Mouse (Mus musculus): ENCODE data around the gene BC004004. TPM values are rescaled to one million over a fixed set of nuclear protein-coding genes. Genes with fewer than 3 reads are reported as not detected.

Gene BC004004
- polyA plus RNA-seq, 1 experiment from 2014 or later: 79.2 TPM

DNA sequence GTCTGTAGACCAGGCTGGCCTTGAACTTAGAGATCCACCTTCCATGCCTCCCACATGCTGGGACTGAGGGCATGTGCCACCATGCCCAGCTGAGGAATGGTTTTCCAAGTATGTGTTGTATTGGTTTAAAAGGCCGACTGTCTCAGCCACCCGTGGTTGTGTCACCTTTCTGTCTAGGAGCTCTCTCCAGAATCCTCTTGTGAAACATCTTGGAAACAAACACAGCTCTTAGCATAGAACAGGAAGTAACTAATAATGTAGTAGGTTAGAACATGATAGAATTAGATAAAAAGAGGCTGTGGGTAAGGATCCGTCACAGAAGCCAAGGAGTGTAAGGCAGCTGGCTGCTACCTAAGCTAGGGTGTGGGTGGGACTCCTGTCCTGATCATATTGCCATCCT, 24.4 kb downstream of the BC004004 start:
- no peak overlapping the region for H3K4me3 ChIP-seq
- H3K36me3 ChIP-seq: peaks cover 47% of the 10 kb centered on the region
- H3K9me3 ChIP-seq: no peaks in the 10 kb centered on the region
- no peak for DNase-seq (ENCODE audit: low spot score)
- peaks cover 8% of the 10 kb centered on the region; the same call in 1 of the 2 replicates for H3K4me1 ChIP-seq
- no peaks in the 10 kb centered on the region; the same call in 1 of the 2 replicates for H3K27me3 ChIP-seq (ENCODE audit: insufficient read depth, poor library complexity, severe bottlenecking)
- H3K27ac ChIP-seq: no peak overlapping the region
- WGBS: 74% methylated on average over 3 of the region's 3 CpGs

DNA sequence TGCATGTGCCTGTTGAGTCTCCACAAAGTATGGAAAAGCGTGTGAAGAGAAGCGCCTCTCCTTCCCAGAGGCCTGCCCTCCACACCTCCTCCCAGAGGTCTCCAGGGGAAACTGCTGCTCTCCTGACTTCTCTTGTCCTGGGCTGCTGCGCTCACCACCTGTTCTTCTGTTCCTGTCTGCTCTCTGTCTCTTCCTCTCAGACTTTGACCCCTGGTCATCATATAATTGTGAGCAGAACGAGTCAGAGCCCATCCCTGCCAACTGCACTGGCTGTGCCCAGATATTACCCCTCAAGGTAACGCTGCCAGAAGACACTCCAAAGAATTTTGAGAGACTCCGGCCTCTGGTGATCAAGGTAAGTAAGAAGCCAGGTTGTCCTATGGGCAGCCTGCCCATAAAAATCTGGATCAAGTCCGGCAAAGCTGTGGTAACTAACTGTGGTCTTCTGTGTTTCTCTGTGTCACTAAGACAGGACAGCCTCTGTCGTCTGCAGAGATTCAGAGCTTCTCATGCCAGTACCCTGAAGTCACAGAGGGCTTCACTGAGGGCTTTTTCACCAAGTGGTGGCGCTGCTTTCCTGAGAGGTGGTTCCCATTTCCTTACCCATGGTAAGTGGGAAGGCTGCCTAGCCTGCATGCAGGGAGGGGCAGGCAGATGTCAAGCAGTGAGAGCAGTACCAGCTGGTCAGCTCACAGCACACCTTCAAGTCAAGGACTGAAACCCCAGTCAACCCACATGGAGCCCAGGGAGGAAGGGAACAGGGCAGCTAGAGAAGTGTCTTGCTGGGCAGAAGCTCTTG, 25.4 kb downstream of the BC004004 start:
- Histone ChIP-seq H3K9me3 (no peaks in the 10 kb centered on the region), H3K4me3 (no peak overlapping the region), H3K36me3 (peaks cover 55% of the 10 kb centered on the region), H3K27ac (no peak overlapping the region), H3K4me1 (peaks cover 8% of the 10 kb centered on the region; the same call in 1 of the 2 replicates), H3K27me3 (ENCODE audit: insufficient read depth, poor library complexity, severe bottlenecking) (no peaks in the 10 kb centered on the region; the same call in 1 of the 2 replicates)
- WGBS: 79% methylated on average over 9 of the region's 9 CpGs
- no peak for DNase-seq (ENCODE audit: low spot score)

DNA sequence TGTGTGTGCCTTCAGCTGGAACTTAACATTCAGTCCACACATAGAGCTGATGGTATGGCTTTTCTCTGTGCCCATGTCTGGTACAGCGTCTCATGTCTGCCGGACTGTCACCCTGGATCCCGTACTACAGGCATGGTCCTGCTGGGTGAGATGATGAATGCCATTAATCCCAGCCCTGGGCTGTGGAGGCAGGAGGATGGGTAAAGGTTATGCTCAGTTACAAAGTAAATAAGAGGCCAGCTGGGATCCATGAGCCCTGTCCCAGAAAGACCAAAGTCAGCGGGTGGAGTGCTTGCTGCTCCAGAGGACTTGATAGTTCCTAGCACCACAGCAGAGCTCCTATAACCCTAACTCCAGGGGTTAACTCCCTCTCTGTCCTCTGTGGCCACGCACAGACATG, 27.2 kb downstream of the BC004004 start:
- Histone ChIP-seq H3K27me3 (ENCODE audit: insufficient read depth, poor library complexity, severe bottlenecking) (no peaks in the 10 kb centered on the region; the same call in 1 of the 2 replicates), H3K4me1 (peaks cover 8% of the 10 kb centered on the region; the same call in 1 of the 2 replicates), H3K36me3 (peaks cover 71% of the 10 kb centered on the region), H3K9me3 (no peaks in the 10 kb centered on the region), H3K4me3 (no peak overlapping the region), H3K27ac (no peak overlapping the region)
- no peak for DNase-seq (ENCODE audit: low spot score)
- WGBS: 80% methylated on average over 5 of the region's 5 CpGs

GRCm38 (mm10) chr17:29297321-29297720, 28.7 kb downstream of the BC004004 start:
- Histone ChIP-seq H3K4me3 (no peak overlapping the region), H3K9me3 (no peaks in the 10 kb centered on the region), H3K4me1 (peaks cover 9% of the 10 kb centered on the region), H3K27ac (no peak overlapping the region), H3K27me3 (ENCODE audit: insufficient read depth, poor library complexity, severe bottlenecking) (no peaks in the 10 kb centered on the region; the same call in 1 of the 2 replicates), H3K36me3 (peaks cover 75% of the 10 kb centered on the region)
- no peak for DNase-seq (ENCODE audit: low spot score)
- WGBS: 63% methylated on average over 10 of the region's 10 CpGs

GRCm38 (mm10) chr17:29297813-29298212, 29.2 kb downstream of the BC004004 start:
- Histone ChIP-seq H3K4me1 (peaks cover 14% of the 10 kb centered on the region), H3K4me3 (no peak overlapping the region), H3K27me3 (ENCODE audit: insufficient read depth, poor library complexity, severe bottlenecking) (no peaks in the 10 kb centered on the region; the same call in 1 of the 2 replicates), H3K36me3 (peaks cover 75% of the 10 kb centered on the region), H3K27ac (no peak overlapping the region), H3K9me3 (no peaks in the 10 kb centered on the region)
- WGBS: 84% methylated on average over 6 of the region's 6 CpGs
- DNase-seq (ENCODE audit: low spot score): no peak

- H3K27me3 ChIP-seq (ENCODE audit: insufficient read depth, poor library complexity, severe bottlenecking): no peaks in the 10 kb centered on the region; the same call in 1 of the 2 replicates
- WGBS: 89% methylated on average over 4 of the region's 4 CpGs
- no peaks in the 10 kb centered on the region for H3K9me3 ChIP-seq
- no peak for DNase-seq (ENCODE audit: low spot score)
- H3K36me3 ChIP-seq: peaks cover 70% of the 10 kb centered on the region
- peaks cover 22% of the 10 kb centered on the region for H3K4me1 ChIP-seq
- no peak overlapping the region for H3K27ac ChIP-seq
- no peak overlapping the region for H3K4me3 ChIP-seq
These were observed 30.7 kb downstream of the BC004004 start for GRCm38 (mm10) chr17:29299282-29299681.

DNA sequence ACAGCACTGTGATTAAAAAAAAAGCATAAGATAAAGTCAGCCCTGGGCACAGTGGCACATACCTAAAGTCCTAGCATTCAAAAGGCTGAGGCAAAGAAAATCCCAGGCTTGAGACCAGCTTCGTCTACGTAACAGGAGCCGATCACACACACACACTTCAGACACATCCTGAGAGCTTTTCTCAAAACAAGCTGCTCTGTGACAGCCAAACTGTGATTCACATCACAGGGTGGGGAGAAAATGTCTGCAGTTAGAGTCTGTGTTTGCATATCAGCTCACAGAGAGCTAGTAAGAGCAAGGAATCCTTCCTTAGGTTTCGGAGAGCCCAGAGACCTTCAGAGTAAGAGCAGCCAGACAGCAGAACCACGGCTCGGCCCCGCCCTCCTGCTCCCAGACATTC, 32.3 kb downstream of the BC004004 start:
- Histone ChIP-seq H3K27ac (no peak overlapping the region), H3K4me3 (no peak overlapping the region), H3K27me3 (ENCODE audit: insufficient read depth, poor library complexity, severe bottlenecking) (0 out of 2 replicates have a peak, but pooled peaks cover 6% of the 10 kb centered on the region), H3K9me3 (no peaks in the 10 kb centered on the region), H3K36me3 (peaks cover 54% of the 10 kb centered on the region), H3K4me1 (peaks cover 39% of the 10 kb centered on the region)
- DNase-seq (ENCODE audit: low spot score): no peak
- WGBS: 84% methylated on average over 7 of the region's 7 CpGs

DNA sequence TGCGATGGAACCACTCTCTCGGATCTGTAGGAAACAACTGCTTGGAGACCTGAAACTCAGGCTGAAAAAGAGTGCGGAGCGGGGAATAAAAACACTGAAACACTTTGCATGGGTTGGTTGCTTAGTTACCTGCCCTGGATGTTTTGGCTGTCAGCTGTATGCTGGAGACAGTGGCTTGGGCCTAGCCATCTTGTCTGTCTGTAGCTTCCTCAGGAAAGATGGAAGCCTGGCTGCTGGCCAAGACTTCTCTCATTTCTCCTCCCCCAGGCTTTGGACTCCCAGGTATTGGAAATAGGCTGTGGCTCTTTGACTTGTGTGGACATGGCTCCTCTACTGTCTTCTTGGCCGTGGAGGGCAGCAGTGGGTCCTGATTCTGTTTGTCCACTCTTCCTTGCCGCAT, 32.8 kb downstream of the BC004004 start:
- Histone ChIP-seq H3K36me3 (peaks cover 53% of the 10 kb centered on the region), H3K9me3 (no peaks in the 10 kb centered on the region), H3K27me3 (ENCODE audit: insufficient read depth, poor library complexity, severe bottlenecking) (0 out of 2 replicates have a peak, but pooled peaks cover 11% of the 10 kb centered on the region), H3K4me3 (no peak overlapping the region), H3K27ac (no peak overlapping the region), H3K4me1 (peaks cover 42% of the 10 kb centered on the region)
- 94% methylated on average over 6 of the region's 6 CpGs for WGBS
- DNase-seq (ENCODE audit: low spot score): no peak

DNA sequence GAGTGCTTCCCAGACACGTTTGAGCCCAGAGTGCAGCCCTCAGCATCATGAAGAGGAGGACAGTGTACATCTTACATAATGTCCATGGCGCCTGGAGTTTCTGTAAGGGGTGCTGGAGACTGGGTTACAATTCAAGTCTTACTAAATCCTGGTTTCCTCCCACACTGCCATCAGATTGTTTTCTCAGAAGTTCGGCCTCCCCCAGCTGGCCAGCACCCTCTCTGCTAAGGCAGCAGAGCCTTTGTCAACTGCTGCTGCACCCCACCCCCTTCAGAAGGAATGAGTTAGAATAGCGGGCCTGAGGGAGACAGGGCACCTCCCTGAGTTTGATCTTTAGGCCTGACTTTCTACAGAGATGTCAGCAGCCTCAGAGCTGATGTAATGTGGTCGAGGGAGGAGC, 33.6 kb downstream of the BC004004 start:
- Histone ChIP-seq H3K4me1 (peaks cover 42% of the 10 kb centered on the region), H3K36me3 (peaks cover 47% of the 10 kb centered on the region), H3K9me3 (no peaks in the 10 kb centered on the region), H3K27ac (no peak overlapping the region; the same call in 1 of the 2 replicates), H3K27me3 (ENCODE audit: insufficient read depth, poor library complexity, severe bottlenecking) (0 out of 2 replicates have a peak, but pooled peaks cover 11% of the 10 kb centered on the region), H3K4me3 (no peak overlapping the region)
- 61% methylated on average over 5 of the region's 5 CpGs for WGBS
- DNase-seq (ENCODE audit: low spot score): no peak

- peak overlapping the region; percentile 19 for H3K27ac ChIP-seq
- H3K4me1 ChIP-seq: peaks cover 35% of the 10 kb centered on the region
- H3K9me3 ChIP-seq: no peaks in the 10 kb centered on the region
- no peak overlapping the region for H3K4me3 ChIP-seq
- 43% methylated on average over 3 of the region's 3 CpGs for WGBS
- DNase-seq (ENCODE audit: low spot score): no peak
- H3K36me3 ChIP-seq: peaks cover 38% of the 10 kb centered on the region
- H3K27me3 ChIP-seq (ENCODE audit: insufficient read depth, poor library complexity, severe bottlenecking): 0 out of 2 replicates have a peak, but pooled peaks cover 11% of the 10 kb centered on the region
These were observed 34.5 kb downstream of the BC004004 start for GRCm38 (mm10) chr17:29303087-29303486.

DNA sequence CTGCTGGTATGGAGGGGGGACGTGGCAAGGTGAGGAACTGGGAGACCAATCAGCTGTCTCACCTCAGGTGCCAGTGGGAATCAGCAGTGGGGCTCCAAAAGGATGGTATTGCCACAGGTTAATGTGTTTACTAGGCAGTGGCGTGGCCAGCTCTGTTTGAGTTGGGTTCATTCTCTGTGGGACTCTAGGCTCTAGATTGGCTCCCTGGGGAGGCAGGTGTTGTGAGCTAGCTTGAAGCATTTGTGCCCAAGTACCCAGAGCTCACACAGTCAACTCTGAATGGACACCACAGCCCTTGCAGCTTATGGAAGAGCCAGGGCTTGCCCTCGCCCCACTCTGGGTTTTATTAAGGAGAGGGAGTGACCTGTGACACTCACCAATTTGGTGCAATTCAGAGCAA, 35.3 kb downstream of the BC004004 start:
- H3K27me3 ChIP-seq (ENCODE audit: insufficient read depth, poor library complexity, severe bottlenecking): 0 out of 2 replicates have a peak, but pooled peaks cover 11% of the 10 kb centered on the region
- H3K4me1 ChIP-seq: peaks cover 35% of the 10 kb centered on the region
- no peak overlapping the region for H3K4me3 ChIP-seq
- H3K27ac ChIP-seq: peak overlapping the region; percentile 19
- DNase-seq (ENCODE audit: low spot score): no peak
- H3K9me3 ChIP-seq: no peaks in the 10 kb centered on the region
- WGBS: 67% methylated on average over 3 of the region's 3 CpGs
- peaks cover 32% of the 10 kb centered on the region for H3K36me3 ChIP-seq

DNA sequence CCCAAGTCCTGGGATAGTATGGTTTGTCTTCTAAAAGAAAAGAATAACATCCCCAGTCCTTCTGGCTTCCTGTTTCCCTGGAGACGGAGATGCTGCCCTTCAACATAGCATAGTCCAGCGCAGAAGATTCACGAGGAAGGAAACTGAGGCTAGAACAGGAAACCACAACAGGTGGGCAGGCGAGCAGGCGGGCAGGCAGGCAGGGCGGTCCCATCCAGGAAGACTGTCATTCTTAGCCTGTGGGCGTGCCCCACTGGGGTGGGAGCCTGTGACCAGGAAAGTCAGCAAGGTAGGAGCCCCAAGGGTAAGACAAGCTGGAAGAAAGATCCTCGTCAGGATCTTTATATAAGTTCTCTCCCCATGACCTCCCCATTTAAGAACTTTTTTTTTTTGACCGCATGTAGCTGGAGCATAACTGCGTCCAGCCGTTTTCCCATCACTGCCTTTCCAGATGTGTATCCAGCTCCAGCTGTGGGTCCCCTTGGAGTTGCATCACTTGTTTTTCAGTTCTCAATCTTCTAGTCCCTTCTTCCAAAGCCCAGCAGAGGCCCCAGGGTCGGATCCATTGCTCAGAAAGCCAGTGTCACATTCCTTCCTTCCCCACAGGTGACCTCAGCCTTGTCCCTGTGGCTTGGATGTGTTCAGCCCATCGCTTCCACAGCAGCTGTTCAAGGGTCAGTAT, 35.9 kb downstream of the BC004004 start:
- Histone ChIP-seq H3K27me3 (ENCODE audit: insufficient read depth, poor library complexity, severe bottlenecking) (0 out of 2 replicates have a peak, but pooled peaks cover 11% of the 10 kb centered on the region), H3K4me3 (no peak overlapping the region), H3K4me1 (peaks cover 35% of the 10 kb centered on the region), H3K36me3 (peaks cover 26% of the 10 kb centered on the region), H3K9me3 (no peaks in the 10 kb centered on the region), H3K27ac (peak overlapping the region; percentile 31; the same call in 1 of the 2 replicates)
- no peak for DNase-seq (ENCODE audit: low spot score)
- WGBS: 56% methylated on average over 13 of the region's 13 CpGs
